Mouse (Mus musculus) embryonic facial prominence, embryonic 11.5 days (tissue): Measurements from ENCODE around the gene Krr1. TPM values are rescaled to one million over a fixed set of nuclear protein-coding genes. Genes with fewer than 3 reads are reported as not detected.

ENCODE experiments used
- ATAC-seq: fragments of 200-750 bp; cut with Nextera tagmentation; replicated peaks from 2 replicates; pipeline ENCODE4 v1.8.0; 2017; ENCODE audit warnings: low read depth; ENCODE audit not compliant: insufficient number of reproducible peaks, low FRiP score, low TSS enrichment
- DNase-seq: peaks from one replicate; pipeline ENCODE4 v3.0.0-alpha.2; 2015; ENCODE audit warnings: low spot score
- H3K27ac ChIP-seq: fragments of 300-500 bp; sonication (generic); replicated peaks from 2 replicates; pipeline ENCODE4 v1.5.1; 2014; ENCODE audit warnings: mild to moderate bottlenecking, low read depth, low read length, control low read depth
- H3K27me3 ChIP-seq: fragments of 300-500 bp; sonication (generic); 2 replicates; pipeline ENCODE4 v1.6.1; 2014; ENCODE audit warnings: mild to moderate bottlenecking, low read length, moderate library complexity, mixed read lengths; ENCODE audit not compliant: control insufficient read depth, insufficient read depth
- H3K36me3 ChIP-seq: fragments of 300-500 bp; sonication (generic); replicated peaks from 2 replicates; pipeline ENCODE4 v1.6.1; 2014; ENCODE audit warnings: low read depth, mild to moderate bottlenecking, low read length, moderate library complexity, mixed read lengths; ENCODE audit not compliant: control insufficient read depth, insufficient read depth
- H3K4me1 ChIP-seq: fragments of 300-500 bp; sonication (generic); 2 replicates; pipeline ENCODE4 v1.6.1; 2014; ENCODE audit warnings: low read length, mixed read lengths; ENCODE audit not compliant: control insufficient read depth, insufficient read depth
- H3K4me2 ChIP-seq: fragments of 300-500 bp; sonication (generic); 2 replicates; pipeline ENCODE4 v1.6.1; 2014; ENCODE audit warnings: low read depth, mild to moderate bottlenecking, control low read depth, low read length, moderate library complexity
- H3K4me3 ChIP-seq: fragments of 300-500 bp; sonication (generic); 2 replicates; pipeline ENCODE4 v1.5.1; 2014; ENCODE audit warnings: low read depth, low read length, control low read depth
- H3K9ac ChIP-seq: fragments of 300-500 bp; sonication (generic); replicated peaks from 2 replicates; pipeline ENCODE4 v1.6.1; 2014; ENCODE audit warnings: mild to moderate bottlenecking, control low read depth, low read length
- H3K9me3 ChIP-seq: fragments of 300-500 bp; sonication (generic); replicated peaks from 2 replicates; pipeline ENCODE4 v1.6.1; 2016; ENCODE audit warnings: mild to moderate bottlenecking, low read length, inconsistent platforms, mixed read lengths; ENCODE audit not compliant: control insufficient read depth
- WGBS: fragments of 180-500 bp; shearing (Covaris S2); extraction: QIAGEN DNeasy Blood & Tissue Kit; methylation state at CpG from one replicate; pipeline ENCODE4 v1.1.7; 2014; 5-methylcytosine and 5-hydroxymethylcytosine counted together
- polyA plus RNA-seq: library from polyadenylated mRNA; unstranded; fragments of >200 nt; fragmentation: Nextera tagmentation; extraction: Ambion mirVana; gene quantifications from 2 replicates; pipeline ENCODE4 v1.2.1, GENCODE M21; 2014

The Krr1 gene
- polyA plus RNA-seq, 1 experiment from 2014 or later, result 71.2 TPM

DNA sequence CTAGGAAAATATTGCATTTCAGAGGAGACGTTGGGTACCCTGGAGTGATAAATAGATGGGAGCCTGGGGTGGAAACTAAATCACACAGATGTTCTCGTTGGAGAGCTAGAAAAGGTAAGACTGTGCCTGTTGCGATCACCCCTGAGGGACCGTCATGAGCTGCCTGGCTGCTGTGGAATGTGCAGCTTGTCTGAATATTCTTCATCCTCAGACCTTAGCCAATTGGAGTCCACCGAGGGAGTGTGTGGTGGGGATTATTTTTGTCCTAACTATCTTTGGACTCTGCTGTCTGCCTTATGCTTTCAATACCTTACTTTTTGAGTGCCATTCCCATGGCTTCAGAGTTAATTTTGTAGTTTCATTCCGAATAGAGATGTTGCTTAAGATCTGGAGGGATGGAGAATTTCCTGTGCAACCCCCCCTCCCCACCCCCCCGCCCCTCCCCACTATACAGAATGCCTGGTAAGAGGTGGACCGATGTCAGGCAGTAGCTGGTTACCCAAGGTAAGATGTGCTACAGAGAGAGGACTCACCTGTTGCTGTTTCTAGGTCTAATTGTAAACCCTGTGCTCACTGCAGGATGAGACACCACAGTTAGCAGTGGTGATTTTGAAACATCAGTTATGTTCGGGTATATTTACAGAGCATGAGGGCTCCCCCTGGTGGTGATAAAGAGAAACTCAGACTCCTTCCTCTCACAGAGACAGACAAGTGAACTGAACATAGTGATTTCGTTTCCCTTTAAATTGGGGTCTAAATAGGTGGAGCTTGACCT, 15.0 kb upstream of the Krr1 start:
- Histone ChIP-seq H3K4me1 (no peaks in the 10 kb centered on the region; the same call in 1 of the 2 replicates), H3K27ac (no peak overlapping the region), H3K4me3 (no peak overlapping the region), H3K36me3 (no peaks in the 10 kb centered on the region), H3K4me2 (no peak overlapping the region), H3K9me3 (no peaks in the 10 kb centered on the region), H3K27me3 (no peaks in the 10 kb centered on the region), H3K9ac (no peak overlapping the region)
- DNase-seq (peak; percentile 87), ATAC-seq (peak; percentile 75)
- 58% methylated on average over 10 of the region's 10 CpGs for WGBS

DNA sequence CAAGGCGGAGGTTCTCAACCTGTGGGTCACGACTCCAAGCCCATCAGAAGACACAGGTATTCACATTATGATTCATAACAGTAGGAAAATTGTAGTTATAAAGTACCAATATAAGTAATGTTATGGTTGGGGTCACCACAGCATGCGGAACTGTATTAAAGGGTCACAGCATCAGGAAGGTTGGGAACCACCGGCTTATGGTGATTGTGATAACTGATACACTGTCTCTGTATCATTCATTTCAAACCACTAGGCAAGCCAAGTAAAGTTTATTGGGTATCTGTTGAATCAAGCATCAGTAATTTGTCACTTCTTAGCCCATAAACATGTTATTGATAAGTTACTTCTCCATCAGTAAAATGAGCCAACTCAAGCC, 14.4 kb upstream of the Krr1 start:
- ATAC-seq (no peak), DNase-seq (no peak)
- Histone ChIP-seq H3K27ac (no peak overlapping the region), H3K36me3 (no peaks in the 10 kb centered on the region), H3K27me3 (no peaks in the 10 kb centered on the region), H3K4me3 (no peak overlapping the region), H3K9me3 (no peaks in the 10 kb centered on the region), H3K9ac (no peak overlapping the region), H3K4me1 (no peaks in the 10 kb centered on the region; the same call in 1 of the 2 replicates), H3K4me2 (no peak overlapping the region)
- WGBS, result 36% methylated on average over 4 of the region's 4 CpGs

DNA sequence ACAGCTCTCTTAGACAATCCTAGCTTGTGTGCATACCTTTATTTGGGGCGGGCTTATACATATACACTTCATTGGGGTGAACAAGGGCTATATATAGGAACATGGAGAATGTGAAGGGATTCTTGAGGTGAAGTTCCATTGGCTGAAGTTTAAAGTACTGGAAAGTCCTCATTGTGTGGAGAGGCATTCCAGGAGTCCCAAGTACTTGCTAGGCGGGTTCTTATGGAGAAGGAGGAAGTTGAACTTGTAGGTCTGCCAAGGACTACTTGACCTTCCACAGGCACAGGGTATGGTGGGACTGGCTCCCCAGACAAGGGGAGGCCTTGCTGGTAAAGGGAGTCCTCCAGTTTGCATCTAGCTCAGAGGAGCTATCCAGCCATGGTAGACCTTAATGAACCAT, 13.1 kb upstream of the Krr1 start:
- H3K4me3 ChIP-seq, result no peak overlapping the region
- no peak overlapping the region for H3K4me2 ChIP-seq
- 74% methylated on average over 2 of the region's 2 CpGs for WGBS
- H3K9ac ChIP-seq, result no peak overlapping the region
- no peaks in the 10 kb centered on the region for H3K27me3 ChIP-seq
- DNase-seq, result no peak
- no peaks in the 10 kb centered on the region for H3K36me3 ChIP-seq
- no peaks in the 10 kb centered on the region; the same call in 1 of the 2 replicates for H3K4me1 ChIP-seq
- no peak overlapping the region for H3K27ac ChIP-seq
- ATAC-seq, result no peak
- H3K9me3 ChIP-seq, result no peaks in the 10 kb centered on the region

DNA sequence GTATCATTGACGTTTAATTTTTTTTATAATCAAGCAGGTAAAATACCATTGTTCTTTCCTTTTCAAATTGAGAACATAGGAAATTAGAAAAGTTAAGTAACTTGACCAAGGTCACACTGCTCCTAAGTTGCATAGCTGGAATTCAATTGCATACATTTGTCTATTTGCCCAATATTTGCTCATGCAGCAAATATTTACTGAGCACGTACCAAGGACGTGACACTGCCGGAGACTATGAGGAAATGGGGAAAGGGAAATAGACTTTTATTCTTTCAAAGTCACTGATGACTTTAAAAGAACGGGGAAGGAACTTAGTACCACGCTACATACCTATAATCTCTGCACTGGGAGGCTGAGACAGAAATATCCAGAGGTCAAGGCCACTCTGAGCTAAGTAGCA, 12.0 kb upstream of the Krr1 start:
- Histone ChIP-seq H3K4me2 (no peak overlapping the region), H3K4me3 (no peak overlapping the region), H3K36me3 (no peaks in the 10 kb centered on the region), H3K27me3 (no peaks in the 10 kb centered on the region), H3K9me3 (no peaks in the 10 kb centered on the region), H3K27ac (no peak overlapping the region), H3K4me1 (no peaks in the 10 kb centered on the region; the same call in 1 of the 2 replicates), H3K9ac (no peak overlapping the region)
- DNase-seq (no peak), ATAC-seq (no peak)
- WGBS, result 84% methylated on average over 6 of the region's 6 CpGs

DNA sequence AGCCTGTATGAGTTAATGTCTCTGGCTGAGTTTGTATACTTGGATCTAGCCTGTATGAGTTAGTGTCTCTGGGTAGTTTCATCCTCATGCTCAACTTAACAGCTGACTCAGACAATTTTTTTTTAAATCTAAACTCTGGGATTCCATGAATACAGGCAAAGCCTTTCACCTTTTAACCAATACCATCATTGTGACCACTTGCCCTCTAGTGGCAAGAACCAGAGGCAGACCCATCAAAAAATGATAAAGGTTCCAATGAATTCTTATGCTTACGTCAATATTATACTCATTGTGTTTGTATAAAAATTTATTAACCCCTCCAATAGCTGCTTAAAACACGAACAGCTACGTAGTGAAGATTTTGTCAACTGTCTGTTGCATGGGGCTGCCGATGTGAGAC, 6.1 kb upstream of the Krr1 start:
- H3K27ac ChIP-seq, result no peak overlapping the region
- H3K27me3 ChIP-seq, result no peaks in the 10 kb centered on the region
- DNase-seq (peak; percentile 30), ATAC-seq (no peak)
- WGBS, result 60% methylated on average over 4 of the region's 4 CpGs
- no peak overlapping the region for H3K4me3 ChIP-seq
- no peaks in the 10 kb centered on the region for H3K9me3 ChIP-seq
- no peaks in the 10 kb centered on the region for H3K4me1 ChIP-seq
- H3K36me3 ChIP-seq, result no peaks in the 10 kb centered on the region
- no peak overlapping the region for H3K4me2 ChIP-seq
- H3K9ac ChIP-seq, result no peak overlapping the region

DNA sequence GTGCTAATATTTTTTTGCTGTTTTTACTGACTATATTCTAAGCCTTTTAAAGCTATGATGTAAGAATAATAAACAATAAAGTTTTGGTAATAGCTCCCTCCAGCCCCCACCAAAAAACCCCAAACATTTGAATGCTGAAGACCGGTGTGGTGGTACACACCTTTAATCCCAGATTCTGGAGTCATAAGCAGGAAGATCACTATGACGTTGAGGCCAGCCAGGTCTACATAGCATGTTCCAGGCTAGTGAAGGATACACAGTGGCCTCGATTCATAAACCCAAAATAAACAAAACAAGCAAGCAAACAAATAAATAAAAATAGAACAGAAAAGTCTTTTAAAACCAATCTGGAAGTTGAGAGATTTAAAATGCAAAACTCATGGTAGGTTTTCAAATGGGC, 535 bp upstream of the Krr1 start:
- Histone ChIP-seq H3K9ac (no peak overlapping the region), H3K4me3 (no peak overlapping the region), H3K27ac (no peak overlapping the region), H3K36me3 (no peaks in the 10 kb centered on the region), H3K27me3 (no peaks in the 10 kb centered on the region), H3K4me1 (no peaks in the 10 kb centered on the region), H3K4me2 (no peak overlapping the region), H3K9me3 (no peaks in the 10 kb centered on the region)
- 81% methylated on average over 3 of the region's 3 CpGs for WGBS
- 0 out of 2 replicates have a peak, but pooled peaks have one; percentile 61 for ATAC-seq
- no peak for DNase-seq

DNA sequence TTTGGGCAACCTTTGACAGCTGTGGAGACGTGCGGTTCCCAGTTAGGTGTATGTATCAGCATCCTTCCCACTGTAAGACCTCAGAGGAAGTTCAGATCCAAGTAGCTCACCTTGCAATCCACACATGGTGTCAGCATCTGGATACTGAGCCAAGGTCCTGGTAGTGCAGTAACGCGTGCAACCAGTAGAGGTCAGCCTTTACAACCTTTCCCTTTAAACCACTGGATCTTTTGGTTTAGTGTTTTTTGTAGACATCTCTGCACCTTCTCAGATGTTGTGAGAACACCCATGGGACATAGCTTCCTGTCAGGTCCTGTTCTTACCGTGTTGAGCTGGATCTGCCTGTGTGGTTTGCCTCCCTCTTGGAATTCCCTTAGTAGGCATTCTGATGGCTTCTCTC, 5.1 kb downstream of the Krr1 start:
- 44% methylated on average over 5 of the region's 5 CpGs for WGBS
- no peak for ATAC-seq
- peak; percentile 74 for DNase-seq
- Histone ChIP-seq H3K27me3 (no peaks in the 10 kb centered on the region), H3K36me3 (peaks cover 8% of the 10 kb centered on the region), H3K9ac (no peak overlapping the region), H3K4me2 (no peak overlapping the region), H3K27ac (no peak overlapping the region), H3K4me1 (no peaks in the 10 kb centered on the region), H3K4me3 (no peak overlapping the region), H3K9me3 (no peaks in the 10 kb centered on the region)

DNA sequence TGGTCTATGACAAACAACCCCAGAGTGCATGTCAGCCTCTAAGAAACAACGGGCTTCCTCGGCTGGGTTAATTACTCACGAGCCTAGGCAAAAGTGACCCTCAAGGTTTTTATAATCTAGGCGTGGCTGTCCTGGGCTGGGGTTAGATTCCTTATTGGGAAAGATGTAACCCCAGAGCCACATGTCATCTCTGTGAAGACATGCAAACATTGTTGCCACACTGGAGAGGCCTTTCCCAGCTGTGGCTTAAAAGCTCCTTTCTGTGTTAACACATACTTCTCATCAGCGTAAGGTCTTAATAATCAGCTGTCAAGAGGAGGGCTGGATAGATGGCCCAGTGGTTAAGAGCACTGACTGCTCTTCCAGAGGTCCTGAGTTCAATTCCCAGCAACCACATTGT, 10.6 kb downstream of the Krr1 start:
- Histone ChIP-seq H3K4me3 (no peak overlapping the region), H3K36me3 (peaks cover 9% of the 10 kb centered on the region), H3K9me3 (no peaks in the 10 kb centered on the region), H3K4me1 (no peaks in the 10 kb centered on the region), H3K4me2 (no peak overlapping the region), H3K27ac (no peak overlapping the region), H3K27me3 (no peaks in the 10 kb centered on the region), H3K9ac (no peak overlapping the region)
- no peak for DNase-seq
- ATAC-seq, result no peak
- 92% methylated on average over 5 of the region's 5 CpGs for WGBS
